Mouse (Mus musculus) naive thymus-derived CD4-positive, alpha-beta T cell, adult 2 months (primary cell): ENCODE measurements around the gene Myh7.
"Not testable (repeated sequence)": the region's sequence is repeated elsewhere in the genome, so short reads cannot be mapped to it uniquely, and the experiment has no call there.

Experiments
- DNase-seq: peaks from one replicate; pipeline ENCODE4 v3.0.0-alpha.2; 2011; ENCODE audit warnings: low read depth

The Myh7 gene

DNA sequence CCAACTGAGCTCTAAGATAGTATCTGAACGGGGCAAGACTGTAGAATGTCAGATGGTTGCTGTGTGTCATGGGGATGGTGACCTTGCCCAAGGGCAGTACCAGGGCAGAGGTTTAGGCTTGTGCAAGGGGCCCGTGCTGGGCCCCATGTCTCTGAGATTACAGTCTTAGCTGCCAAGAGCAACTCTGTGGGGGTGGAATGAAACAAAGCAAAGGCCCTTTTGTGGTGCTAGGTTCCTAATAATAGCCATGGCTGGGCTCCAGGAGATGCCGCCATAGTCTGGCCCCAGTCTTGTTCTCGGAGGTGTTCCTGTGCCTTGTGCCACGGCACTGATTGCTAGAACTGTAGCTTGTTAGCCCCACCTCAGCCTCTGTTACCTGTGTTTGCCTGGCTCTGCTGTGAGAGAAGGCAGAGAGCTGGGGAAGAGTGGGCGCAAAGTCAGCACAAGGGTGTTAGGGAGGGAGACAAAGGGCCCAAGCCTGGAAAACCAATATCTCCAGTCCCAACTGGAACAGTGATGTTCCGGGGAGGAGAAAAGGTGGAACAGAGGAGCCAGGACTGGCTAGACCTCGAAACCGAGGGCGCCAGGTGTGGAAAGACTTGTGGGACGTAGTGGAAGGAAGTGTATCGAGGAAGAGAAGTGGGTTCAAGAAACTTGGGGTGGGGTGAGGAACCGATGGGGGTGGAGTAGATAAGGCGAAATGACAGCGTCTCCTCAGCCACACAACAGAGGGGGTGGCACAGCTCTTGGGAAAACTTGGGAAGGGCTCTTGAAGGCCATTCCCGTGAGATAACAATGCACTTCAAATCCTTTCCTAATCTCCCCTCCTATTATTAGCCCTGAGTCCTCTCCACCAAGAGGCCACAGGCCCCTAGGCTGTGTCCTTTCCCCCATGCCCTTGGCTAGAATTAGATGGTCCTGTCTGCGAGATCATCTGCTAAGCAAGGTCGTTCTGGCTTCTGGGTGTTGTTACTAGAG, 9.7 kb upstream of the Myh7 start:
- DNase-seq, result no peak

- no peak for DNase-seq
These were observed 8.3 kb upstream of the Myh7 start for GRCm38 (mm10) chr14:55002687-55003120.

DNA sequence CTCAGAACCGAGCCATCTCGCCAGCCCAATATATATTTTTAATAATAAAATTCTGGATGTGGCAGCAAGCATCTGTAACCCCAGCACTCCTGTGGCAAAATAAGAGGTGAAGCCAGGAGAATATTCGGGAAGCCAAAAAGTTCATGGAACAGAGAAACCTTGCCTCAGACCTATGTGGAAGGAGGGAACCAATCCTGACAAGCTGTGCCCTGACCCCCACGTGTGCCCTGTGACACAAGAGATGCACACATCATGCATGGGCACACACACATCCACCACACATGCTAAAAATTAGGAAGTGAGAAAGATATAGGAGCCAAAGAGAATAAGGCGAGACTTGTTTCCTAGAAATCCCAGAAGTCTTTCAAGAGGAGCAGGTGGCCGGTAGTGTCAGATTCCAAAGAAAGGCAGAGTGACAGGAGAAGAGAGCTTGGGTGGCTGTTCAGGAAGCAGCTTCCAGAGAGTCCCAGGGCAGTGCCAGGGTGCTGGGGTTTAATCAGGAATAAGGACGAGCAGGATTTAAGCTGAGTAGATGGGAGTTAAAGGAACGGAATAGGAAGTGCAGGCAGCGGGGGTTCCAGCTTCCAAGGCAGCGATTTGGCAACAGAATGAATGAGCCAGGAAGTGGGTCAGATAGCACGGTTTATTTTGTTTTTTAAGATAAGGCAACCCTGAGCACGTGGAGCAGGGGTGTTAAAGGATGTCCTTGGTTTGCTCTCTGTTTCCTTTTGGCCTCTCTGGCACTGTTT, 7.7 kb upstream of the Myh7 start:
- DNase-seq, result no peak

GRCm38 (mm10) chr14:55001446-55001845, 7.0 kb upstream of the Myh7 start:
- DNase-seq, result no peak

GRCm38 (mm10) chr14:55000814-55001213, 6.4 kb upstream of the Myh7 start:
- DNase-seq, result no peak

- DNase-seq, result not testable (repeated sequence)
These were observed 5.4 kb upstream of the Myh7 start for GRCm38 (mm10) chr14:54999868-55000267.

DNA sequence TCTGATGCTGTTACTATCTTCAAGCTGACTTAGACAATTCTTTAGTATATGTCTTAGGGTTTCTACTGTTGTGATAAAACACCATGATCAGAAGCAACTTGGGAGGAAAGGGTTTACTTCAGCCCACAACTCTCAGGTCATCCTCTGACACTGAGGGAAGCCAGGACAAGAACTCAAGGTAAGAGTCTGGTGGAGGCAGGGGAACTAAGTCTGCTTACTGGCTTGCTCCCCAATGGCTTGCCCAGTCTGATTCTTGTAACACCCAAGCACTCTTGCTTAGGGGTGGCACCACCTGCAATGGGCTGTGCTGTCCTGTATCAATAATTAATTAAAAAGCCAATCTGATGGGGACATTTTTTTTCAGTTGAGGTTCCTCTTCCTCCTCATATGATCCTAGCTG, 4.3 kb upstream of the Myh7 start:
- no peak for DNase-seq

DNA sequence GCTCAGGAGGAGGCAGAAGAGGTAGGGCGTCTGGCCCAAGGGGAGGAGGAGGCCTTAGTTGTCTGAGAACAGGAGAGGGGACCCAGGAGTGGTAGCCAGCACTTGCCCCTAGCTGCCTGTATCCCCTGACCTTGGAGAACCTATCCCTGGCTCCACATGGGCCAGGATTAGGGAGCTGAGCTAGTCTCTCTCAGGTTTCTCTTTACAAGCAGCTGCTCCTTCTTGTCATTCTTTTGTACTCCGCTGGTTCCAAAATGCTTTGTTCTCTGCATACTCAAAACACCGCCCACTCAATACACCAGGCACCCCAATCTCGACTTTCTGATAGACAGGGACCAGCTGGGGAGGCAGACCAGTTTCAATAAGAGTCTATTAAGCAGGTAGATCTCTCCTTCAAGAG, 2.9 kb upstream of the Myh7 start:
- DNase-seq, result no peak

GRCm38 (mm10) chr14:54996793-54997192, 2.4 kb upstream of the Myh7 start:
- no peak for DNase-seq

DNA sequence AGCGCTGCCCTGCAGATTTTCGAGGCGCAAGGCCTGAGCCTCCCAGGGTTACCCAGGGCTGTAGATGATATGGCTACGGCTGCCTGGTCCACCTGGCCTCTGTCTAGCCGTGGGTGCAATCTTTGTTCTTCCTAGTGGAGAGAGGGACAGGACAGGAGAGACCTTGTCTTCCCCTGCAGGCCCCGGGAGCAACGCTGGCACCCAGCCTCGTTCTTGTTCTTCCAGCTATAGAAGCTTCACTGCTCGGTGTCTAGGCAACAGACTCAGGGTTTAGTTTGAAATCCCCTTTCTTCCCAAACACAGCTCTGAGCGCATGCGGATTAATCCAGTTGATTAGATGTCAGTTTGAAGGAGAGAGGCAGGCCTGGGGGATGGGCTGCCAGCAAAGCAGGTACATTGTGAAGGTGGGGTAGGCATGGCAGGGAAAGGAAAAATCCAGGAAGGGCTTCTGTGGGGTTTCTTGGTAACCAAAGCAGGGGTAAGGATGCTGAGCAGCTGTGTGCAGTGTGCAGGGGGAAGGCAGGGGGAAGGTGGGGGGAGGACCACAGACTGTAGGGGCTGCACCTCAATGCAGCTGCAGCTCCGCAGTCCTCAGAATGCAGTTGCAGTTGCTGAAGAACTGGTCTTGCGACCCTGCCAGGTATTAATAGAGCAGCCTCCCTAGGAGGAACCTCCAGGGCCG, 1.2 kb upstream of the Myh7 start:
- DNase-seq, result no peak

DNA sequence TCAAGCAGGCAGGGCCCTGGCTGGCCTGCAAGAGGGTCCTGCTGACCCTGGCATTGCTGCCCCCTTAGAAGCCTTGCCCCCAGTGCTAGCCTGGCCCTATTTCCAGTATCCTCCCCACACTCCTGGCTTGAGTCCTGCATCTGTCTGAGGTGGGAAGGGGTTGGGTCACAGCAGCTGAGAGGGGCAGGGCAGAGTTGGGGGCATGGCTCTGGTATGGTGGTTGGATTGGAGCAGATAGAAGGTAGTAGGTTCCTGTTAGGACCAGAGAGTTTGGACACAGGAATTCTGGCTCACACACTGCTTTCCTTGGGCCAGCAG, 402 bp upstream of the Myh7 start:
- no peak for DNase-seq

DNA sequence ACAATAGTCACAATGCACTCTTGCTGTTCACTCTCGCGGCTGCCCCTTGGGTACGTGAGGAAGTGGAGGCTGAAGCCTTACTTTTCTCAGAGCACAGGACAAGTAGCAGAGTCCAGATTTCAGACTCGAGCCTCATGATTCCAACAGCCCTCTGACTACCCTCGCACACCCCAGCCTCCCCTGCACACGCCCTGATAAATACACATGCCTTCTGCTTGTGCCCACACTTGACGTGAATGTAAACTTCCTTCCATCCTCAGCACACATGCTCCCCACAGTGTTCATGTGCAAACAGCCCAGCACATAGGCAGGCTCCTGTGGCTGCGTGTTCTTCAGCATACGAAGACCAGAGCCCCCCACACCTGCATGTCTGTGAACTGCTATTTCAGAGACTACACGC, 790 bp downstream of the Myh7 start:
- no peak for DNase-seq

- no peak for DNase-seq
These were observed 2.2 kb downstream of the Myh7 start for GRCm38 (mm10) chr14:54992196-54992595.

DNA sequence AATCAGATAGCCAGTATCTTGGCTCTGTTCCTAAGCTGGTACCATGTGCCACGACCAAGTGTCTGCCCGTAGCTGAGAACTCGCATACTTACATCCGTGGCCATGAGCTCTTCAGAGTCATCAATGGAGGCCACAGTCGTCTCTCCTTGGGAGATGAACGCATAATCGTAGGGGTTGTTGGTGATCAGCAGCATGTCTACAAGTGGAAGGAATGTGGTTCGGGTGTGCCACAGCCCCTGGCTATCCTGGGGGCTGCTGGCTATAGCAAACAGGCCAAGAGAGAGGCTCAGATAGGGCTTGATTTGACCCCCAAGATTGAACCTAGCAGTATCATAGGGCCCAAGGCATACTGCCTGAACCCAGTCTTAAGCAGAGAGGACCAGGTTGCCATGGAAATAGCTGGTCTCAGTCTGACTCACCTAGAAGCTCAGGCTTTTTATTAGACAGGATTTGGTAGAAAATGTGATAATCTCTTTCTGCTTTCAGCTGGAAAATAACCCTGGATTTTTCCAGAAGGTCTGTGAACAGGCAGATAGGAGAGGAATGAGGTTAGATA, 4.5 kb downstream of the Myh7 start:
- no peak for DNase-seq

DNA sequence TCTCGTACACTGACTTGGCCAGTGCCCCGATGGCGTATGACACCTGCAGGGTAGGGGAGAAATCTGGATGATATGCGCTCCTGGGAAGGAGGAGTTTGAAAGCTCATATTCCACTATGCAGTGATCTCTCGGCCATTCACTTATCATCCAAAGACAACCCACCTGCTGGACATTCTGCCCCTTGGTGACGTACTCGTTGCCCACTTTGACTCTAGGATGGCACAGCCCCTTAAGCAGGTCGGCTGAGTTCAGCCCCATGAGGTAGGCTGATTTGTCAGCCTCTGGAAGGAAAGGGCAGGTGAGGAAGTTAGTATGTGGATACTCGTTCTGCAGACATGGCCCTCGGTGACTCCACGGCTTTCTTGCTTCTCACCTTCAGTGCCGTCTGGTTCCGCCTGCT, 5.5 kb downstream of the Myh7 start:
- DNase-seq, result no peak

DNA sequence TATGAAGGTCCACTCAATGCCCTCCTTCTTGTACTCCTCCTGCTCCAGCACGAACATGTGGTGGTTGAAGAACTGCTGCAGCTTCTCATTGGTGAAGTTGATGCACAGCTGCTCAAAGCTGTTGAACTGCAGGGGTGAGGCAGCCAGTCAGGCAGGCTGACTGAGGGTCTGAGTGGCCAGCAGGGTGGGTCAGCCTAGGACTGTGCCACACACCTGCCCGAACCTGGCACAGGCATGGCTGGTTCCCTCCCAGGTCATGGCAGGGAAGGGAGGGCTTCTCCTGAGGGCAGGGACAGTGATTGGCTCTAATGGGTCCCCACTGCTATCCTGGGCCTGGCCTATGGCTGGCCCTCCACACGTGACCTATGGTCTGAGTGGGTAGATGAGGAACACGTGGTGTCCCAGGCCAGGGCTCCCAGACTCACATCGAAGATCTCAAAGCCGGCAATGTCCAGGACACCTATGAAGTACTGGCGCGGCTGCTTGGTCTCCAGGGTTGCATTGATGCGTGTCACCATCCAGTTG, 6.0 kb downstream of the Myh7 start:
- not testable (repeated sequence) for DNase-seq

DNA sequence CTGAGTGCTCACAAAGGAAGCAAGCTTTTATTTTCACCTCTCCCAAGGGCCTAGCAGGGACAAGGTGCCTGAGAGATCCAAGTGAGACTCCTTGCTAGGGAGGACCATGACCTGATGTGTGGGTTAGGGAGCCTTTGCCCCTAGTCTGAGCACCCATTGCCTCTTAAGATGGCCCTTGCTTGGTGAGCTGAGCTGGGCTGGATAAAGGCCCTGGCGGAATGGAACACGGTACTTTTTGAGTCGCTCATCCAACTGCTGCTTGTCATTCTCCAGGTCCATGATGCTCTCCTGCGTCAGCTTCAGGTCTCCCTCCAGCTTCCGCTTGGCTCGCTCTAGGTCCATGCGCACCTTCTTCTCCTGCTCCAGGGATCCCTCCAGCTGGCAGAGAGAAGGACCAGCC, 12.5 kb downstream of the Myh7 start:
- DNase-seq, result no peak

DNA sequence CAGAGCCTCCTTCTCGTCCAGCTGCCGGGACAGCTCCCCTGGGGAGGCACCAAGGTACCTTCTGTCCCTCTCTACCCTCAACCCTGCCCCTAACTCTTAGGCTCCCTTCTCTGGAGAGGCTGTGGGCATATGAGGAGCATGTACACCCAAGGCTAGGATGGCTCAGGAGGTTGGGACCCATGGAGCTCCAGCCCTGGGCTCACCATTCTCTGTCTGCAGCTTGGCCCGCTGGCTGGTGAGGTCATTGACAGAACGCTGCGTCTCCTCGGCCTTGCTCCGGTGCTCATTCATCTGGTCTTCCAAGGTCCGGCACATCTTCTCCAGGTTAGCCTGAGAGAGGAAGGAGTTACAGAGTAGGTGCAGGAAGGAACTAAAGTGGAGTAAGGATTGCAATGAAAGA, 15.8 kb downstream of the Myh7 start:
- DNase-seq, result no peak

GRCm38 (mm10) chr14:54976633-54977032, 17.8 kb downstream of the Myh7 start, which contains the start of gene Gm17428:
Gene Gm17428 (plus strand): TSS chr14:54976933.
- no peak for DNase-seq

- DNase-seq, result no peak
These were observed 20.2 kb downstream of the Myh7 start for GRCm38 (mm10) chr14:54974068-54974791.

DNA sequence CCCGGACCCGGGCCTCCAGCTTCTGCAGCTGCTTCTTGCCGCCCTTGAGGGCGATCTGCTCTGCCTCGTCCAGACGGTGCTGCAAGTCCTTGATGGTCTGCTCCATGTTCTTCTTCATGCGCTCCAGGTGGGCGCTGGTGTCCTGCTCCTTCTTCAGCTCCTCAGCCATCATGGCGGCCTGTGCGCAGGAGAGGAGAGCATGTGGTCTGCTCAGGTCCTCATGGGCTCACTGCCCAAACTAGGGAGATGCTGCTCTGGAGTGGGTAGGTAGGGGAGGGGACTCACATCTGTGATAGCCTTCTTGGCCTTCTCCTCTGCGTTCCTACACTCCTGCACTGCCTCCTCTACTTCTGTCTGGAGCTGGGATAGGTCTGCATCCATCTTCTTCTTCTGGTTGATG, 21.6 kb downstream of the Myh7 start:
- DNase-seq, result not testable (repeated sequence)
